Mouse (Mus musculus): ENCODE measurements around the gene Ank3. TPM values are rescaled to one million over a fixed set of nuclear protein-coding genes. Genes with fewer than 3 reads are reported as not detected.
"Not testable (repeated sequence)": the region's sequence is repeated elsewhere in the genome, so short reads cannot be mapped to it uniquely, and the experiment has no call there.

Ank3 gene
- polyA plus RNA-seq, 1 experiment from 2014 or later: 22.5 TPM

DNA sequence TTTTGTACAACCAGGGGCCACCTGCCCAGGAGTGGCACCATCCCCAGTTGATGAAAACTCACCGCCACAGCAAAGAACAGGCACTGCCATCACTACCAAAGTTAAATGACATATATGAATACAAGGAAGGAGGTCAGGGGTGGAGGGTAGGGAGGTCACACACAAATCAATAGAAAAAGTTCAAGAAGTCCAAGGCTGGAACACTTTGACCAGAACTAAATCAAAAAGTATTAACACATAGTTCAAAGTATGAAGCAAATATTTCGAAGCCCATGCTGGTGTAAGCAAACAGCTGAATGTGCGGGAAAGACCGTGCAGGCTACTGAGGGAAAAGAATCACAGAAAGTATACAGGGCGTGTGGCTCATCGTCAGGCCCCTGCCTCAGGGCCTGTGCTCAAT lies 503.5 kb downstream of the Ank3 start:
- DNase-seq (ENCODE audit: low spot score) (no peak), ATAC-seq (ENCODE audit: low read depth) (no peak)
- Histone ChIP-seq H3K36me3 (ENCODE audit: control insufficient read depth, insufficient read depth, low read length) (peaks cover 18% of the 10 kb centered on the region; the same call in 1 of the 2 replicates), H3K27ac (replicated peaks; ENCODE audit: low read depth, low read length) (no peak overlapping the region), H3K9ac (ENCODE audit: low read depth, low read length) (no peak overlapping the region), H3K4me2 (ENCODE audit: low read depth, low read length) (no peak overlapping the region), H3K27me3 (replicated peaks; ENCODE audit: control insufficient read depth, insufficient read depth, low read length) (no peaks in the 10 kb centered on the region), H3K4me1 (ENCODE audit: control insufficient read depth, insufficient read depth, low read length) (no peaks in the 10 kb centered on the region), H3K4me3 (ENCODE audit: low read depth, low read length) (no peak overlapping the region), H3K9me3 (ENCODE audit: control insufficient read depth, low read length) (no peaks in the 10 kb centered on the region)
- WGBS: 75% methylated on average over 6 of the region's 6 CpGs

DNA sequence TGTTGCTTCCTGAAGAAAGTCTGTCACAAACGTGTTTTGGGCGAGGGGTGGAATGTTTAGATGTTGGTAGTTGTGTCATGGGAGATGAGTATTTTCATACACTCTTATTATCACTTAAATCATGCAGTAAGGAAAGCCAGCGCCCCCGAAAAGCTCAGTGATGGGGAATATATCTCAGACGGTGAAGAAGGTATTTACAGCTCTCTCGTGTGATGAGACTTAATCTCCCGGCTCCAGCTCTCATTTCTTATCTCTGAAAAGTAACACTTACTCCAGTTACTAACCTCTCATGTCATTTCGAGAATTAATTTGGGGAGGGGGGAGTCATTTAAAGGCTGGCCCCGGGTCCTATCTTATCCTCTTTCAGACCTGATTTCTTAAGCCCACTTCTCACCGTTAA lies 505.7 kb downstream of the Ank3 start:
- H3K9me3 ChIP-seq (ENCODE audit: control insufficient read depth, low read length): no peaks in the 10 kb centered on the region
- H3K27me3 ChIP-seq (replicated peaks; ENCODE audit: control insufficient read depth, insufficient read depth, low read length): no peaks in the 10 kb centered on the region
- no peak overlapping the region for H3K9ac ChIP-seq (ENCODE audit: low read depth, low read length)
- DNase-seq (ENCODE audit: low spot score): no peak
- peaks cover 5% of the 10 kb centered on the region; the same call in 1 of the 2 replicates for H3K36me3 ChIP-seq (ENCODE audit: control insufficient read depth, insufficient read depth, low read length)
- H3K4me1 ChIP-seq (ENCODE audit: control insufficient read depth, insufficient read depth, low read length): no peaks in the 10 kb centered on the region
- H3K27ac ChIP-seq (replicated peaks; ENCODE audit: low read depth, low read length): no peak overlapping the region
- 68% methylated on average over 10 of the region's 10 CpGs for WGBS
- no peak overlapping the region for H3K4me3 ChIP-seq (ENCODE audit: low read depth, low read length)
- H3K4me2 ChIP-seq (ENCODE audit: low read depth, low read length): no peak overlapping the region
- ATAC-seq (ENCODE audit: low read depth): no peak

DNA sequence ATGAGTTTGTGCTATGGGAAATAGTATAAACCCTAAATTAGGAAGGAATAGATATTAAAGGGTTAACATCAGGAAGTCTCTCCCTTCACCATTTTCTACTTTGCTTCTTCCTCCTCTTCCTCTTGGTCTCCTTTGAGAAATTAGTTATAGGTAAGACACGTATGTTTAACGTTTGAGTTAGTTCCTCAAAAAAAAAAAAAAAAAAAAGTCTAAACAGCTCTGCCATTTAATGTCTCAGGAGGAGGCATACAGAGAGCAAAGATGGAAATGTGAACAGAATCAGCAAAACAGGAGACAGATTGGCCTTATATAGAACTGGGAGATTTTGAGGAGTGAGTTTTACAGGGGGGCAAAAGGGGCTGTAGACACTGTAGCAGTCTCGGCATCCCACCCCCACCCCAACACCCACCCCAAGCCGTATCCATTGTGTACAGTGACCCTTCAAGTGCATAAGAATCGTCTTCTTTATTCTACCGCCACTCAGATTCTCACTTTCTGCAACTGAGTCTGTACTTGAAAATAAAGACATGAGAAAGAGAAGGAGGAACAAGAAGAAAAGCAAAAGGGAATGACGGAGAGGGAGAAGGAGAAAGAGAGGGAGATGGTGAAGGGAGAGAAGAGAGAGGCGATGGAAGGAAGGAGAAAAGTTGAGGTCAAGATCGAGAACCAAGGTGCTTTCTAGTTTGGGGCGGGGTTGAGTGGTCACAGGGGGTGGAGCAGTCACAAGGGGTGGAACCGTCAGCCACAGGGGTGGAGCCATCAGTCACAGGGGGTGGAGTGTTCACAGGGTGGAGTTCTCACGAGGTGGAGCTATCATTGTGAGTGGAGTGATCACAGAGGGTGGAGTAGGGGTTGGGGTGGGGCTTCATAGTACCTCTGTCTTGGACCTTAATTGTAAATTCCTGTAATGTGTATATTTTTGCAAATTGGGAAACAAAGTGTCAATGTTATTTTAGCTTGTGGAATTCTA lies 509.5 kb downstream of the Ank3 start:
- WGBS: 54% methylated on average over 12 of the region's 12 CpGs
- DNase-seq (ENCODE audit: low spot score) (no peak), ATAC-seq (ENCODE audit: low read depth) (0 out of 2 replicates have a peak, but pooled peaks have one; percentile 53)
- Histone ChIP-seq H3K27ac (replicated peaks; ENCODE audit: low read depth, low read length) (no peak overlapping the region), H3K4me3 (ENCODE audit: low read depth, low read length) (no peak overlapping the region), H3K36me3 (ENCODE audit: control insufficient read depth, insufficient read depth, low read length) (no peaks in the 10 kb centered on the region), H3K4me1 (ENCODE audit: control insufficient read depth, insufficient read depth, low read length) (no peaks in the 10 kb centered on the region), H3K9ac (ENCODE audit: low read depth, low read length) (no peak overlapping the region), H3K9me3 (ENCODE audit: control insufficient read depth, low read length) (no peaks in the 10 kb centered on the region), H3K4me2 (ENCODE audit: low read depth, low read length) (no peak overlapping the region), H3K27me3 (replicated peaks; ENCODE audit: control insufficient read depth, insufficient read depth, low read length) (no peaks in the 10 kb centered on the region)

DNA sequence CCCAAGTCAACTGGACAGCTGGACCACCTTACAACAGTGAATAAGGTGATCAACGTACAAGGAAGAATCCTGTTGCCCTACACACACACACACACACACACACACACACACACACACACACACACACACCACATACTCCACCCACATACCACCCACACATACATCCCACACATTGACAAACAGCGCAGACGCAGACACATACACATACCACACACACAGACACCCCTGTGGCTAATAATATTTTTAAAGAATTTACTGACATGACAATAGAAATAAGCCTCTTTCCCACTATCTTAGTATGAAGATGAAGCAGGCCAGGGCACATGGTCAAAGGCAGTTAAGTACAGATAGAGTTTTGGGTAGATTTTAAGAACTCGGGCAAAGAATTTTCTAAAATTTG lies 511.3 kb downstream of the Ank3 start:
- Histone ChIP-seq H3K9me3 (ENCODE audit: control insufficient read depth, low read length) (no peaks in the 10 kb centered on the region), H3K4me2 (ENCODE audit: low read depth, low read length) (no peak overlapping the region), H3K4me3 (ENCODE audit: low read depth, low read length) (no peak overlapping the region), H3K9ac (ENCODE audit: low read depth, low read length) (no peak overlapping the region), H3K27ac (replicated peaks; ENCODE audit: low read depth, low read length) (no peak overlapping the region), H3K27me3 (replicated peaks; ENCODE audit: control insufficient read depth, insufficient read depth, low read length) (no peaks in the 10 kb centered on the region), H3K4me1 (ENCODE audit: control insufficient read depth, insufficient read depth, low read length) (no peaks in the 10 kb centered on the region), H3K36me3 (ENCODE audit: control insufficient read depth, insufficient read depth, low read length) (no peaks in the 10 kb centered on the region)
- ATAC-seq (ENCODE audit: low read depth) (peak; percentile 16; the same call in 1 of the 2 replicates), DNase-seq (ENCODE audit: low spot score) (no peak)
- WGBS: 75% methylated on average over 4 of the region's 4 CpGs

DNA sequence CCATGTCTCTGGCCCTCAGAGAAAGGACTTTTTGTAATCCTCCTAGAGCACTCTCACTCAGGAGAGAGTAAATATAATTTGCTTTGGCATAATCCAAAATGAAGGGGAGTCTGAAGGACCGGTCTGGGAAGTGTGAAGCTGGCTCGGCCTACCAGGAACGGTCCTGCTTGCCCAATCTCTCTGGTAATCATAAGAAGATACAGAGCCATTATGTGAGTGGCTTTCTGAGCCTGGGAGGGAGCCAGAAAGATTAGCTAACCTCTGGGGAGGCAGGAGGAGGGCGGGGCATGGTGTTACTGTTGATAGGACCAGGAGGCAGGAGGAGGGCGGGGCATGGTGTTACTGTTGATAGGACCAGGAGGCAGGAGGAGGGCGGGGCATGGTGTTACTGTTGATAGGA lies 511.7 kb downstream of the Ank3 start:
- H3K36me3 ChIP-seq (ENCODE audit: control insufficient read depth, insufficient read depth, low read length); H3K27ac ChIP-seq (replicated peaks; ENCODE audit: low read depth, low read length); H3K9ac ChIP-seq (ENCODE audit: low read depth, low read length); H3K4me1 ChIP-seq (ENCODE audit: control insufficient read depth, insufficient read depth, low read length); H3K4me2 ChIP-seq (ENCODE audit: low read depth, low read length); H3K4me3 ChIP-seq (ENCODE audit: low read depth, low read length); H3K9me3 ChIP-seq (ENCODE audit: control insufficient read depth, low read length); H3K27me3 ChIP-seq (replicated peaks; ENCODE audit: control insufficient read depth, insufficient read depth, low read length): not testable (repeated sequence)
- ATAC-seq (ENCODE audit: low read depth) (peak; percentile 69; the same call in 1 of the 2 replicates), DNase-seq (ENCODE audit: low spot score) (peak; percentile 69)
- 16% methylated on average over 4 of the region's 6 CpGs for WGBS

DNA sequence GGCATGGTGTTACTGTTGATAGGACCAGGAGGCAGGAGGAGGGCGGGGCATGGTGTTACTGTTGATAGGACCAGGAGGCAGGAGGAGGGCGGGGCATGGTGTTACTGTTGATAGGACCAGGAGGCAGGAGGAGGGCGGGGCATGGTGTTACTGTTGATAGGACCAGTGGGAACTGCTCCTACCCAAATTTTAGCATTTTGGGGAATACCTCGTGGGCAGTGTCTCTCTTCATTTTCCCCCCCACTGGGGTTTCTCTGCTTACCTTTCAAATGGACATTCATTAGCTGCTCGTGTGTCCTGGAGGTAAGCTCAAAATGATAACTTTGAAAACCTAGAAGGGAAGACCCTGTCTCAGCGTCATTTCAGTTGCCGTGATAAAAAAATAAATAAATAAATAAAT lies 512.2 kb downstream of the Ank3 start:
- H3K9ac ChIP-seq (ENCODE audit: low read depth, low read length); H3K4me1 ChIP-seq (ENCODE audit: control insufficient read depth, insufficient read depth, low read length); H3K27ac ChIP-seq (replicated peaks; ENCODE audit: low read depth, low read length); H3K36me3 ChIP-seq (ENCODE audit: control insufficient read depth, insufficient read depth, low read length); H3K4me3 ChIP-seq (ENCODE audit: low read depth, low read length); H3K27me3 ChIP-seq (replicated peaks; ENCODE audit: control insufficient read depth, insufficient read depth, low read length); DNase-seq (ENCODE audit: low spot score); H3K4me2 ChIP-seq (ENCODE audit: low read depth, low read length); H3K9me3 ChIP-seq (ENCODE audit: control insufficient read depth, low read length); ATAC-seq (ENCODE audit: low read depth): not testable (repeated sequence)
- 48% methylated on average over 5 of the region's 7 CpGs for WGBS

DNA sequence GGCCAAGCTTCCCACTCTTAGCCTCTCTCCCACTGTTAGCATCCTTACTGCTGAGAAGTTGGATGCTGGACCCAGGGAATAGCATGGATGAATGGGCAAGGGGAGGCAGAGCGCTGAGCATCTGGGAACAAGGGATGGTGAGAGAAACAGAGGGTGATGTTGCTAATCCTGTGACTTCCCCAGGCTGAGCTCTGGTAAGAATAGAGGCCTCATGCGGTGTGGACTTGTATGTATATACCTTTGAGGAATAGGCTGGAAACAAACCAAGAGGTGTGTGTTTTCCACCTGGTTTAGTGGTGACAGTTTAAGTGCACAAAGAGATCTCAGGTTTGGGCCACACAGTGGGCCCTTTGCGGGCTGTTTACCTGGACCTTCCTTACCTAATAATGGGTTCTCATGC lies 517.0 kb downstream of the Ank3 start:
- Histone ChIP-seq H3K9ac (ENCODE audit: low read depth, low read length) (no peak overlapping the region), H3K9me3 (ENCODE audit: control insufficient read depth, low read length) (no peaks in the 10 kb centered on the region), H3K4me3 (ENCODE audit: low read depth, low read length) (no peak overlapping the region), H3K36me3 (ENCODE audit: control insufficient read depth, insufficient read depth, low read length) (no peaks in the 10 kb centered on the region), H3K27me3 (replicated peaks; ENCODE audit: control insufficient read depth, insufficient read depth, low read length) (no peaks in the 10 kb centered on the region), H3K4me2 (ENCODE audit: low read depth, low read length) (no peak overlapping the region), H3K27ac (replicated peaks; ENCODE audit: low read depth, low read length) (no peak overlapping the region), H3K4me1 (ENCODE audit: control insufficient read depth, insufficient read depth, low read length) (no peaks in the 10 kb centered on the region)
- no peak for DNase-seq (ENCODE audit: low spot score)
- ATAC-seq (ENCODE audit: low read depth): no peak
- WGBS: 70% methylated on average over 3 of the region's 3 CpGs

DNA sequence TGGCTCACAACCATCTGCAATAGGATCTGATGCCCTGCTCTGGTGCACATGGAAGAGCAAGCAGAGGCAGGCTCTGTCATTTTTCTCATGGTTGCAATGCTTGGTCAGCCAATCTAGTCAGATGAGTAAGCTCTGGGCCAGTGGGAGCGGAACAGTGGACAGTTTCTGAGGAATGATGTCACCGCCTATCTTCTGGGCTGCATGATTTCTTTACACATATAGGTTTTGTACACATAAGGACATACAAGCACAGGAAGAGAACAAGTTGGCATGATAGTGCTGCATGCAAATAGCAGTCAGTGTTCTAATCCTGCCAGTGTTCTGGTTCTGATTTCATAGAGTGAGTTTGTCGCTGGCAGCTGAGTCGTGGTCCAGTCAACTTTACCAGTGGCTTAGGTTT lies 517.6 kb downstream of the Ank3 start:
- no peaks in the 10 kb centered on the region for H3K27me3 ChIP-seq (replicated peaks; ENCODE audit: control insufficient read depth, insufficient read depth, low read length)
- DNase-seq (ENCODE audit: low spot score) (no peak), ATAC-seq (ENCODE audit: low read depth) (no peak)
- H3K9ac ChIP-seq (ENCODE audit: low read depth, low read length): no peak overlapping the region
- no peak overlapping the region for H3K4me2 ChIP-seq (ENCODE audit: low read depth, low read length)
- WGBS: 82% methylated on average over 4 of the region's 4 CpGs
- no peak overlapping the region for H3K27ac ChIP-seq (replicated peaks; ENCODE audit: low read depth, low read length)
- no peaks in the 10 kb centered on the region for H3K36me3 ChIP-seq (ENCODE audit: control insufficient read depth, insufficient read depth, low read length)
- no peaks in the 10 kb centered on the region for H3K4me1 ChIP-seq (ENCODE audit: control insufficient read depth, insufficient read depth, low read length)
- H3K9me3 ChIP-seq (ENCODE audit: control insufficient read depth, low read length): no peaks in the 10 kb centered on the region
- no peak overlapping the region for H3K4me3 ChIP-seq (ENCODE audit: low read depth, low read length)

Data from embryonic facial prominence, embryonic 14.5 days (tissue).